Mouse (Mus musculus): ENCODE data around the gene Zpld1. TPM values are rescaled to one million over a fixed set of nuclear protein-coding genes. Genes with fewer than 3 reads are reported as not detected.

The Zpld1 gene
- 1.2 and 2.1 TPM in 2 replicates for polyA plus RNA-seq (2014; fragmentation: Nextera tagmentation; extraction: Ambion mirVana)

DNA sequence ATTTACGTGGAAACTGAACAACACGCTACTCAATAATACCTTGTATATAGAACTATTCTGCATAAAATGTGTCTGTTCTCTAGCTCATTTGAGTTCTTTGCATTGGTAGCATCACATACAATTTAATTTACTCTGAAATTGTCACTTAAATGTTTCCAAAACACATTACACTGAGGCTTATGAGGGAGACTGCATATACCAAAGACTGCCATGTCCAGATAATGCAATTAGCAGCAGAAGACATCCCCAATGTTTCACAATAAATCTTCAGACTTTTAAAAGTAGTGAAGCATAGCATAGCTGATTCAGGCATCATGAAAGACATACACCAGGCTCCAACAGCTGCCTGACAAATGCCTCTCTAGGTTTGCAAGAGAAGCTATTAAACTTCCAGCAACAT is at the start of gene Zpld1:
Zpld1 (minus strand) TSS at position 101 of the 400 bp plus-strand sequence.
- Histone ChIP-seq H3K27ac (replicated peaks; ENCODE audit: low read depth, low read length) (no peak within 1 kb of the TSS), H3K9me3 (ENCODE audit: control insufficient read depth, low read length) (no peaks in the 10 kb centered on the region), H3K36me3 (ENCODE audit: control insufficient read depth, insufficient read depth, low read length) (no peaks in the 10 kb centered on the region), H3K27me3 (ENCODE audit: control insufficient read depth, insufficient read depth, low read length) (no peaks in the 10 kb centered on the region), H3K4me3 (ENCODE audit: low read depth, low read length) (no peak within 1 kb of the TSS), H3K4me2 (ENCODE audit: low read depth, severe bottlenecking) (no peak within 1 kb of the TSS), H3K9ac (ENCODE audit: low read length) (no peak within 1 kb of the TSS), H3K4me1 (ENCODE audit: control insufficient read depth, insufficient read depth, low read length) (no peaks in the 10 kb centered on the region)
- no peak for DNase-seq (ENCODE audit: low spot score)
- WGBS: 94% methylated on average over 2 of the region's 2 CpGs
- ATAC-seq (ENCODE audit: insufficient number of reproducible peaks, low FRiP score, low TSS enrichment, low read depth): no peak

DNA sequence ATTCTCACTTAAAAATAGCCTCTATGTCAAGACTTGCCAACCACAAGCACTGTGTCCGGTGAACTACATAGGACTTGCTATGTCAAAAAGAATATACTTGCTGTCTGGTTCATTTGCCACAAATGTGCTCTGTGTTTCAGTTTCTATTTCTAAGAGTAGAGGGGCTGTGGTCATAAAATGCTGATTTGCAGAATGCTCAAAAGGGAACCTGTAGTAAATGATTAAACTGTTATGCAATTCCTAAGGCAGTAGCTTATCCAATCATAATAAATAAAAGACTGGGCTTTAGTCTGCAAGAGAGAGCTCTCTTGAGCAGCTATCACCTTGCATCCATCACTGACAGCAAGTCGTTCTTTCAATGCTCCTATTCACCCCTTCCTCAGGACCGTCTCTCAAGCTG is 47.9 kb upstream of the Zpld1 start:
- ATAC-seq (ENCODE audit: insufficient number of reproducible peaks, low FRiP score, low TSS enrichment, low read depth) (no peak), DNase-seq (ENCODE audit: low spot score) (no peak)
- Histone ChIP-seq H3K4me3 (ENCODE audit: low read depth, low read length) (no peak overlapping the region), H3K4me2 (ENCODE audit: low read depth, severe bottlenecking) (no peak overlapping the region), H3K9me3 (ENCODE audit: control insufficient read depth, low read length) (no peaks in the 10 kb centered on the region), H3K27me3 (ENCODE audit: control insufficient read depth, insufficient read depth, low read length) (no peaks in the 10 kb centered on the region), H3K36me3 (ENCODE audit: control insufficient read depth, insufficient read depth, low read length) (no peaks in the 10 kb centered on the region), H3K27ac (replicated peaks; ENCODE audit: low read depth, low read length) (no peak overlapping the region), H3K4me1 (ENCODE audit: control insufficient read depth, insufficient read depth, low read length) (no peaks in the 10 kb centered on the region), H3K9ac (ENCODE audit: low read length) (no peak overlapping the region)
- WGBS: 85% methylated on average over 3 of the region's 3 CpGs

DNA sequence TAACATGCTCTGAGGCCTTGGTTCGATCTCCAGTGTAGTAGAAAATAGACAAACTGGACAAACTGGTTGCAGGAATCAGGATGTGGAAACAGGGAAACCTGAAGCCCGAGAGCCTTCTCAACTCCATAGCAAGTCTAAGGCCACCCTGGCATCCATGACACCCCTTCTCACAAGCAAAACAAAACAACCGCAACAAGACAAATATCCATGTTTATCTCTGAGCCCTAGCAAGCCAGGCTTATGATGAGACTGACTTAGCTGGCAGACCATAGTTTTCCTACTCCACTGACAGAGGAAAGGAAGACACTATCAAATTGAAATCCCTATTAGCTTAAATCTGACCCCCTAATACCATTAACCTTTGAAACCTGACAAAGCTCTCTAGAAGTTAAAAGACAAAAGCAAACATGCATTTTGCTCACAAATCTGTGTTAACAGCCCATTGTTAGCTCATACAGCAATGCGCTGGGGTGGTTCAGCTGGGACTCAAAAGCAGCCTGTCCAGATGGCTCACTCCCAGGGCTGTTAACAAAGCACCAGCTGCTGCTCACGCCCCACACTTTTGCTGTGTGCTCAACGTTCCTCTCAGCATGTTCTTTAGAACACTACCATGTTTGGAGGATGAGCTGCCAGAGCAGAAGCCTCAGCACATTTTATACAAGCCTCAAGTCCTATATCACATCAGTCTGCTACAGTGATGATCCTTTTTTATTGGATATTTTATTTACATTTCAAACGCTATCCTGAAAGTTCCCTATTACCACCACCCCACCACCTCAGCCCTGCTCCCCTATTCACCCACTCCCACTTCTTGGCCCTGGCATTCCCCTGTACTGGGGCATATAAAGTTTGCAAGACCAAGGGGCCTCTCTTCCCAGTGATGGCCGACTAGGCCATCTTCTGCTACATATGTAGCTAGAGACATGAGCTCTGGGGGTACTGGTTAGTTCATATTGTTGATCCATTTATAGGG is 24.0 kb upstream of the Zpld1 start:
- DNase-seq (ENCODE audit: low spot score) (peak; percentile 27), ATAC-seq (ENCODE audit: insufficient number of reproducible peaks, low FRiP score, low TSS enrichment, low read depth) (no peak)
- Histone ChIP-seq H3K4me1 (ENCODE audit: control insufficient read depth, insufficient read depth, low read length) (no peaks in the 10 kb centered on the region), H3K36me3 (ENCODE audit: control insufficient read depth, insufficient read depth, low read length) (no peaks in the 10 kb centered on the region), H3K9ac (ENCODE audit: low read length) (no peak overlapping the region), H3K4me3 (ENCODE audit: low read depth, low read length) (no peak overlapping the region), H3K4me2 (ENCODE audit: low read depth, severe bottlenecking) (no peak overlapping the region), H3K27ac (replicated peaks; ENCODE audit: low read depth, low read length) (no peak overlapping the region), H3K27me3 (ENCODE audit: control insufficient read depth, insufficient read depth, low read length) (no peaks in the 10 kb centered on the region), H3K9me3 (ENCODE audit: control insufficient read depth, low read length) (no peaks in the 10 kb centered on the region)
- 72% methylated on average over 8 of the region's 8 CpGs for whole genome bisulfite sequencing

- H3K4me2 ChIP-seq (ENCODE audit: low read depth, severe bottlenecking): no peak overlapping the region
- H3K27me3 ChIP-seq (ENCODE audit: control insufficient read depth, insufficient read depth, low read length): no peaks in the 10 kb centered on the region
- H3K9ac ChIP-seq (ENCODE audit: low read length): no peak overlapping the region
- DNase-seq (ENCODE audit: low spot score): no peak
- H3K9me3 ChIP-seq (ENCODE audit: control insufficient read depth, low read length): no peaks in the 10 kb centered on the region
- no peak overlapping the region for H3K27ac ChIP-seq (replicated peaks; ENCODE audit: low read depth, low read length)
- ATAC-seq (ENCODE audit: insufficient number of reproducible peaks, low FRiP score, low TSS enrichment, low read depth): no peak
- H3K4me1 ChIP-seq (ENCODE audit: control insufficient read depth, insufficient read depth, low read length): no peaks in the 10 kb centered on the region
- no peaks in the 10 kb centered on the region for H3K36me3 ChIP-seq (ENCODE audit: control insufficient read depth, insufficient read depth, low read length)
- no peak overlapping the region for H3K4me3 ChIP-seq (ENCODE audit: low read depth, low read length)
Observed at GRCm38 (mm10) chr16:55316996-55317395, 19.2 kb upstream of the Zpld1 start.

DNA sequence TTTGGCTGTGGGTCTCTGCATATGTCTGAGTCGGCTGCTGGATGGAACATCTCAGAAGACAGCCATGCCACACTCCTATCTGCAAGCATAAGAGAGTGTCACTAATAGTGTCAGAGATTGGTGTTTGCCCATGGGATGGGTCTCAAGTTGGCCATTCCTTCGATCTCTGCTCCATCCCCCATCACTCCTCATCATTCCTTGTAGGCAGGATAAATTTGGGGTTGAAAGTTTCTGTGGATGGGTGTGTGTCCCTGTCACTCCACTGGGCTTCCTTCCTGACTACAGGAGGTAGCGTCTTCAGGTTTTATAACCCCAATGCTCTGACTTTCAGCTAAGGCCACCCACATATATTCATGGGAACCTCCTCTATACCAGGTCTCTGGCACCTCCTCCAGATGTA is 14.3 kb upstream of the Zpld1 start:
- no peak overlapping the region for H3K9ac ChIP-seq (ENCODE audit: low read length)
- H3K27me3 ChIP-seq (ENCODE audit: control insufficient read depth, insufficient read depth, low read length): no peaks in the 10 kb centered on the region
- no peaks in the 10 kb centered on the region for H3K4me1 ChIP-seq (ENCODE audit: control insufficient read depth, insufficient read depth, low read length)
- no peak for ATAC-seq (ENCODE audit: insufficient number of reproducible peaks, low FRiP score, low TSS enrichment, low read depth)
- no peak overlapping the region for H3K27ac ChIP-seq (replicated peaks; ENCODE audit: low read depth, low read length)
- no peaks in the 10 kb centered on the region for H3K36me3 ChIP-seq (ENCODE audit: control insufficient read depth, insufficient read depth, low read length)
- H3K4me3 ChIP-seq (ENCODE audit: low read depth, low read length): no peak overlapping the region
- no peak for DNase-seq (ENCODE audit: low spot score)
- no peak overlapping the region for H3K4me2 ChIP-seq (ENCODE audit: low read depth, severe bottlenecking)
- no peaks in the 10 kb centered on the region for H3K9me3 ChIP-seq (ENCODE audit: control insufficient read depth, low read length)
- WGBS: 89% methylated on average over 3 of the region's 3 CpGs

GRCm38 (mm10) chr16:55282696-55283095 is 15.1 kb downstream of the Zpld1 start:
- H3K27ac ChIP-seq (replicated peaks; ENCODE audit: low read depth, low read length): no peak overlapping the region
- no peak overlapping the region for H3K9ac ChIP-seq (ENCODE audit: low read length)
- H3K4me2 ChIP-seq (ENCODE audit: low read depth, severe bottlenecking): no peak overlapping the region
- H3K27me3 ChIP-seq (ENCODE audit: control insufficient read depth, insufficient read depth, low read length): no peaks in the 10 kb centered on the region
- ATAC-seq (ENCODE audit: insufficient number of reproducible peaks, low FRiP score, low TSS enrichment, low read depth): no peak
- H3K36me3 ChIP-seq (ENCODE audit: control insufficient read depth, insufficient read depth, low read length): no peaks in the 10 kb centered on the region
- 79% methylated on average over 2 of the region's 2 CpGs for WGBS
- no peak for DNase-seq (ENCODE audit: low spot score)
- H3K4me1 ChIP-seq (ENCODE audit: control insufficient read depth, insufficient read depth, low read length): no peaks in the 10 kb centered on the region
- H3K9me3 ChIP-seq (ENCODE audit: control insufficient read depth, low read length): no peaks in the 10 kb centered on the region
- H3K4me3 ChIP-seq (ENCODE audit: low read depth, low read length): no peak overlapping the region

DNA sequence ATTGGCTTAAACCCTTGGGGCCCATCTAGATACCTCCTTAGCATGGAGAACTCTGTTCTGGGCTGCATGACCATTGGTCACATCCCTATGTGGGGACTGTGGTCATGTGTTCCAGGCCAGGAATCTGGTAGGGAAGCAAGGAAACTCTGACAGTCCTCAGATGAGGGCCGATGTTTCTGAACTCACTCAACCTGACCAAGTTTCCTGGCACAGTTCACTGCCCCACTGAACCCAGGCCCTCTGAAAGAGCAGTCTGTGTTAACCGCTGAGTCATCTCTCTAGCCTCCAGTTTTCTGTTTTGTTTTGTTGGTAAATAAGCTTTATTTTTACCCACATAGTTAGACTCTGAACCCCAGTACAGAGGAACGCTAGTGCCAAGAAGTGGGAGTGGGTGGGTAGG is 20.3 kb downstream of the Zpld1 start:
- Histone ChIP-seq H3K27me3 (ENCODE audit: control insufficient read depth, insufficient read depth, low read length) (no peaks in the 10 kb centered on the region), H3K36me3 (ENCODE audit: control insufficient read depth, insufficient read depth, low read length) (no peaks in the 10 kb centered on the region), H3K27ac (replicated peaks; ENCODE audit: low read depth, low read length) (no peak overlapping the region), H3K4me2 (ENCODE audit: low read depth, severe bottlenecking) (no peak overlapping the region), H3K9ac (ENCODE audit: low read length) (no peak overlapping the region), H3K9me3 (ENCODE audit: control insufficient read depth, low read length) (no peaks in the 10 kb centered on the region), H3K4me1 (ENCODE audit: control insufficient read depth, insufficient read depth, low read length) (no peaks in the 10 kb centered on the region), H3K4me3 (ENCODE audit: low read depth, low read length) (no peak overlapping the region)
- WGBS: 95% methylated on average over 3 of the region's 3 CpGs
- ATAC-seq (ENCODE audit: insufficient number of reproducible peaks, low FRiP score, low TSS enrichment, low read depth) (no peak), DNase-seq (ENCODE audit: low spot score) (no peak)

GRCm38 (mm10) chr16:55265281-55265680 is 32.5 kb downstream of the Zpld1 start:
- H3K36me3 ChIP-seq (ENCODE audit: control insufficient read depth, insufficient read depth, low read length): no peaks in the 10 kb centered on the region
- 68% methylated on average over 4 of the region's 4 CpGs for WGBS

More at GRCm38 (mm10) chr16:55265281-55265680, 32.5 kb downstream of the Zpld1 start:
- H3K4me2 ChIP-seq (ENCODE audit: low read depth, severe bottlenecking): no peak overlapping the region
- H3K27me3 ChIP-seq (ENCODE audit: control insufficient read depth, insufficient read depth, low read length): no peaks in the 10 kb centered on the region
- DNase-seq (ENCODE audit: low spot score) (no peak), ATAC-seq (ENCODE audit: insufficient number of reproducible peaks, low FRiP score, low TSS enrichment, low read depth) (no peak)
- no peaks in the 10 kb centered on the region for H3K9me3 ChIP-seq (ENCODE audit: control insufficient read depth, low read length)
- peaks cover 8% of the 10 kb centered on the region; the same call in 1 of the 2 replicates for H3K4me1 ChIP-seq (ENCODE audit: control insufficient read depth, insufficient read depth, low read length)
- H3K4me3 ChIP-seq (ENCODE audit: low read depth, low read length): no peak overlapping the region
- H3K9ac ChIP-seq (ENCODE audit: low read length): no peak overlapping the region
- no peak overlapping the region for H3K27ac ChIP-seq (replicated peaks; ENCODE audit: low read depth, low read length)

Data from limb, embryonic 11.5 days (tissue).